Mouse (Mus musculus): ENCODE measurements around the gene Donson.

The Donson gene

DNA sequence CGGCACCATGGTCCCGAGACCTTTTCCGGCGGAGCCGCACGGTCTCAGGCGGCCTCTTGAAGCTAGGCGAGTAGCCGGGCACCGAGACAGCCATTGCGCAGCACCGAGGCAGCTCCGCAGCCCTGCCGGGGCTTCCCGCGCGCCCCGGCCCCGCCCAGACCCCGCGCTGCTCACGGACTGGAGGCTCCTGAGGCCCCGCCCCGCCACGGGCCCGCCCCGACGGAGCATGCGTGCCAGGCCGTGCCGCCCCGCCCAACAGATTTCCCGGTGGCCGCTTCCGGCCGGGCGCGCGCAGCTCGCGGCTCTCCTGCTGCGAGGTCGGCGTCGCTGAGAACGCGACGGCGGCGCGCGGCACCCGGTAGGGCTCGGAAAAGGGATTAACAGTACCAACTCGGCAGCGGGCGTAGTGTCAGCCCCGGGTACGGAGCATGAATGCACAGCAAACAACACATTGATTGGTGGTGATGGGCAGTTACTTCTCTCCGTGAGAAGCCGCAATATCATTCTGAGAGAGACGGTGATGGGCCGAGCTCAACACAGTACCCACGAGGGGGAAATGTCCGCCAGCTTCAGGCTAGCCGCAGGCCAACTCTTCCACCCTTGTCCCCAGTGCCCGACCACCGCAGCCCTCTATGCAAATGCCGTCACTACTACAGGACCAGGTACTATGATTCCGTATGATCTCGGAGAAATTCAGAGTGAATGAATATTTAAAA lies at the start of gene Donson:
TSS of gene Donson (minus strand) at position 152 of the 716 bp plus-strand sequence.
- peak; percentile 98 to 99 for DNase-seq

DNA sequence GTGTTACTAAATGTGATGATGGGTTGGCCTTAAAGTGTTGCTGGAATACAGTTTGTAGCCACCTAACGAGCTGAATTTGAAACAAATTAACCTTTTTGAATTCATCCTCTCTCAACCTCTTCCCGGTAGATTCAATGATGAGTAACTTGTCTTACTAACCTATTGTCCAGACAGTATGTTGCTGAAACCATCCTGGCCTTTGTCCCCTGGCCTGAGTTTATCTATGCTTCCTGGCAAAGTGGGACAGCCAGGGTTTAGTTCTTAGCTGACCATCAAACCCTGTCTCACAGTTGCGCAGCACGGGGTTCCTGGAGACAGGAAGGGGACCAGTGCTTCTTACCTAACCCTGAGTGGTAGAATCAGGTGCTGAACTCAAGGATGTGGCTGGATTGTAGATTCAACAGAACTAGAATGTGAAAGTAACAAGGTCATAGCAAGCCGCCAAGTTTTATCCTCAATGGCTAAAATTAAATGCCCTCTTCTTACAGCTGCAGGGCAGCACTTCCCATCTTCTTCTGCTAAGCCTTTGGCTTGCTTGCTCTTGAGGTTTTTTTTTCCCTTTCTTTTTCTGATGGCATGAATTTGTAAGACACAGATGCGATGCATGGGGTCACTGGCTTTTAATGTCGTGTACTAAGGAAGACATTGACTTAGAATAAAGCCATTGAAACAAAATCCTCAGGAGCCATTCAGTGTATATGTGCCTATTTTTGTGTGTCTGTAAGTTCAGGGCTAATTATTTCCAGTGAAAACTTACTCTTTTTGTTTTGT lies 47.7 kb upstream of the Donson start:
- no peak for DNase-seq

- DNase-seq, result no peak
These were observed 46.2 kb upstream of the Donson start for GRCm38 (mm10) chr16:91734771-91735170.

- DNase-seq, result no peak
These were observed 44.2 kb upstream of the Donson start for GRCm38 (mm10) chr16:91732816-91733215.

GRCm38 (mm10) chr16:91730446-91730845 lies 41.9 kb upstream of the Donson start:
- DNase-seq, result peak in 1 of 2 experiments; percentile 41

DNA sequence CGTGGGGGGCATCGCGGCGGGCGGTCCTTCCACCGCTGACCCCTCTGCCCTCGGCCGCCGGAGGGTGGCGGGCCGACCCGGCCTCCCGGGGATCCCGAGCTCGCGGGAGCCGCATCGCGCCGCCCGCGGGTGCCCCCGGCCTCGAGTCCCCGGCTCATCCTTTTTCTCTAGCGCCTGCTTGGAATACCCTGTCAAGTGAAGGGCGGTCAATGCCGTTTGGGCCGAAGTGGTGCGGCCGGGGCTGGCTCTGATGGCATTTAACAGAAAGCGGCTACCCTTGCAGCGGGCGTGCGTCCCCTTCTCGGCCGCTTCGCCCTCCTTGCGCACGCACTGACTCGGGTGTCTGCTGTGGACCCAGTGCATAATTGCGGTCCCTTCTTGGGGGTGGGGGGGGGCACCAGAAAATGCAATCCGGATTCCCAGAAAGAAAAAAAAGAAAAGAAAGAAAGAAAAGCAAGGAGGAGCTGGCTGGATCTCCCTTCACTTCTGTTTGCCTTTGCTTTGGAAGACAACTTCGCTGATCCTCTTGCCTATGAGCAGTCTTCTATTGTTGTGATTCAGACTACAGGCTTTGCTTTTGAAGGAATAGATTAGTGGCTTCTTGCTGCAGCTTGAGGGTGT lies 41.4 kb upstream of the Donson start:
- DNase-seq, result peak; percentile 77 to 79

DNA sequence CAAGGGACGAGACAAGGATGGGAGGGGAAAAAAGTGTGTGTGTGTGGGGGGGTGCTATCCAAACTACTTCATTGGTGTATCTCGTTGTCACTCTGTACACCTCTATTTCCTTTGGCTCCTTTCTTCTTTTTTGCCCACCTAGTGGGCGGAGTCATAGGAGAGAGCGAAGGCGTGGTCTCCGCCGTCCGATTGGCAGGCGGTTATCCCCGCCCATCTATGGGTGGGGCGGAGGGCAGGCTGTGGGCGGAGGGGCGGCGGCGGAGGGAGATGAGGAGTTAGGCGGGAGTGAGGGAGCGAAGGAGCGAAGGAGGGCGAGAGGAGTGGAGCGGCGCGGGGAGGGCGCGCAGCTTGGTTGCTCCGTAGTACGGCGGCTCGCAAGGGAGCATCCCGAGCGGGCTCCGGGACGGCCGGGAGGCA lies 40.5 kb upstream of the Donson start, which contains the start of gene Itsn1:
TSS of gene Itsn1 (plus strand) at position 216 of the 417 bp plus-strand sequence.
- peak; percentile 99 to 100 for DNase-seq

DNA sequence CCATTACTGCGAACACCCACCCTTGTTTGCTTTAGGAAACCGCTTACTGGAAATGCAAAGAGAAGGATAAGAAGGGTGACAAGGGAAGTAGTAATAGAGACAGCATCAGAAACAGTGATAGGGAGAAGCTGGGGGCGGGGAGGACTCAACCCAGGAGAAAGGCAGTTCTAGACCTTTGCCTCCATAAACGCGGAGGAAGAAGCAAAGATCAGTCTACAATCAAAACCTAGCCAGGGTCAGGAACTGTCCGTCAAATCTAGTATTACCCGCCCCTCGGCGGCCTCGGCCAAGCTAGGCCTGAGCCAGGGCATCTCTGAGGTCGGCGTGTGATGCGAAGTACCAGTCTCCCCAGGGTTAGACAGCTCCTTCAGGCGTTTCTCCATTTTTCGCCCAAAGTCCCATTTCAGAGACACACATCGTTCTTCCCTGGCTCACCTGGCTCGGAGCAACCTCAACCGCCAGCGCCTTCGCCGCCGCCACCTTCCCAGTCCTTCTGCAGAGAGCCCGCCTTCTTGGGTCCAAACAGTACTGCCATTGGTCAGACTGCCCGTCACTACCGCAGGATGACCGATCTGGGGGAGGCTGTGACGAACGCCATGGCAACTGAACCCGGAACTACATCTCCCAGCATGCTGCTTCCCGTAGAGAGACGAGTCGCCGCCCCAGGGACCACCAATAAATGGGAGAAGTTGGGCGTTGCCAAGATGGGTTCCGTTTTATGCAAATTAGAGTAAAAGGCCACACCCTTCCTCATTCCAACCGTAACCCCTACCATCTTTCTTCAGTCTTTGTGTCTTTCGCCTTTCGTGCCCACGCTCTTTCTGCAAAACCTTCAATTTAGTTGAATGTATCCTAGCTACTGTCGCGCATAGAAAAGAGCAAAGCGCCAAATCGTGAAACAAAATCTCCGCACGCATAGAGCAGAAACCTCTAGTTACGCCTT lies 39.8 kb upstream of the Donson start, which contains the start of gene Cryzl1:
TSS of gene Cryzl1 (minus strand) at position 853 of the 943 bp plus-strand sequence.
- peak; percentile 99 for DNase-seq

GRCm38 (mm10) chr16:91727433-91727832 lies 38.9 kb upstream of the Donson start:
- DNase-seq, result no peak

GRCm38 (mm10) chr16:91724247-91724646 lies 35.7 kb upstream of the Donson start:
- DNase-seq, result peak; percentile 69

- no peak for DNase-seq
These were observed 28.8 kb upstream of the Donson start for GRCm38 (mm10) chr16:91717399-91717798.

DNA sequence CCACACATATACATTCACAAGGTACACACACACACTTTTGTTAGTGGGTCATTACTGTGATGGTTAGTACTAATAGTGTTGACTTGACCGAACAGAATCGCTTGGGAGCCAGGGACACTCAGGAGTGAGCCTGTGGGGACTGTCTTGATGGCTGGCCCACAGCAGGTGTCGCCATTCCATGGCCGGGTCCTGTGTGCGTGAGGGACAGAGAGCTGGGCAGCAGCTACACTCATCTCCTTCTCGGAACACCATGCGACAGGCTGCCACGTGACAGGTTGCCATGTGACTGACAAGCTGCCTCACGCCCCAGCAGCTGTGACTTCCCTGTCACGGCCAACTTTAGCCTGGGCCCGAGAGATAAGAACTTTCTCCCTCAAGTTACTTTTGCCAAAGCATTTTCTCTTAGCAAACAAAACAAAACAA lies 28.4 kb upstream of the Donson start:
- peak in 1 of 2 experiments; percentile 27 for DNase-seq

DNA sequence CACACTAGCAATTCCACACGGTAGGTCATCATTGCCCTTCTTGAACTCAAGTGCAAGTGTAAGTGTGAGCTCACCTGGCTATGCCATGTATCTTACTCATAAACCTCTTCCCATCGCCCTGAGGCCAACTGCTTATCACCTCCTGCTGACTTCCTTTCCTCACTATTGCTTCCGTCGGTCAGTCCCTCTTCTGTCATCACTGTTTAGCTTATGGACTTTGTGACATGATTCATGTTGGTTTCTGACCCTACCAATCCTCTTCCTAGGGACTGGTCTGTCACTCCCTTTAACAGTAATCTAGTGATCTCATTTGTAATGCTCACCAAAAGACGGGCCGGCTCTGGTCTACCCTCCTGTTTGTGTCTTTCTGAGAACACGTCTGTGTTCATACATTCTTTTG lies 21.7 kb upstream of the Donson start:
- DNase-seq, result no peak

DNA sequence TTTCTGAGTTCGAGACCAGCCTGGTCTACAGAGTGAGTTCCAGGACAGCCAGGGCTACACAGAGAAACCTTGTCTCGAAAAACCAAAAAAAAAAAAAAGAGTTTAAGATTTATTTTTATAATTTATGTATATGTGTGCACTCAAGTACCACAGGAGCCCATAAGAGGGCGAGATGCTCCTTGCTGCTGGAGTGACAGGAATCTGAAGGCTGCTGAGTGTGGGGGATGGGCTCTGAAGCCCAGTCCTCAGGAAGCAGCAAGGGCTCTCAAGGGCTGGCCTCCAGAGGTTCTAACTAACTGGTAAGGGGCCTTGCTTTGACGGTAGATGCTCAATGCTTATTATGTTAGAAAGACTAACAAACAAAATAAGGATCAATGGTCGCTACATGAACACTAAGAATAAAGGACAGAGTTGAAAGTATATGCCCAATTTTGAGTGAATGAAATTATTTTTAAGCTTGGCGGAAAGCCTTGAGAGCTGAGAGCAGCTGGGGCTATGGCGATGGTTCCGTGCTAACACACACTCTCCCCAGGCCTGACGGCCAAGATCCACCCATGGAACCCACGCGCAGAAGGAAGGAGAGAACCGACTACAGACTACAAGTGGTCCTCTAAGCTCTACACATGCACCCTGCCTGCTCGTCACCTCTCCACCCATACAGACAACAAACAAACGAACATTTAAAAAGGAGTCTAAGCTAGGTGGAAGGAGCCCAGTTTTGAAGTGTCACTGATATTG lies 16.2 kb upstream of the Donson start:
- DNase-seq, result peak; percentile 36 to 39

GRCm38 (mm10) chr16:91702771-91703188 lies 14.2 kb upstream of the Donson start:
- DNase-seq, result no peak

DNA sequence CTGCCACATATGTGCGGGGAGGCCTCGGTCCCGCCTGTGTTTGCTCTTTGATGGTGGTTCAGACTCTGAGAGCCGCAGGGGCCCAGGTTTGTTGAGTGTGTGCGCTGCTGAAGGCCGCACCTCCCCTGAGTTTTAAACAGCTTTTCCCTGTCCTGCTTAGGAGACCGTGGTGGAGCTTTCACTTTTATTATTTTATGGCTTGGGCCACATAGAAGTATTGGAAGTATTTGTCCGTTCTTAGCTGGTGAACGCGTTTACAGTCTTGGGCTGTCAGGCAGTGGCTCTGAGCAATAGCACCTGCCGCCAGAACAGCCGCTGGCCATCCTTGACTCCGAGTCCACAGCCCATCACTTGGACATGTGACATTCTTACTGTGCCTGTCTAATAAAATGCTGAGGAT lies 13.3 kb upstream of the Donson start:
- no peak for DNase-seq

DNA sequence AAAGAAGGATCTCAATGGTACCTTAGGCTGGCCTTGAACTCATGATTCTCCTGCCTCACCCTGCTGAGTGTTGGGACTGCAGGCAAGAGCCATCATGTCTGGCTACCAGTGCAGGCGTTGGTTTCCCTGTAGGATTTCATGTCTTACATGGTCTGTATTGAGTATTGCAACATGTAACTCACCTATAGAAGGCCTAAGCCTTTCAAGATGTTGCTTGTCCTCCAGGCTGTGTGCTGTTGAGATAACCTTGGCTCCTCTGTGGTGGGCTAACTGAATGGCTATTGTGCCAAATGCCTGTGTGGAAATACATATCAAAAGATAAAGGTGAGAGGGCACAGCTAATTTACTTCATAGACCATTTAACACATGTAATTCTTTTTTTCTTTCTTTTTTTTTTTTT lies 10.4 kb upstream of the Donson start:
- DNase-seq, result no peak

GRCm38 (mm10) chr16:91695108-91695755 lies 6.7 kb upstream of the Donson start:
- no peak for DNase-seq

GRCm38 (mm10) chr16:91694455-91695084 lies 6.0 kb upstream of the Donson start:
- DNase-seq, result peak; percentile 92 to 93

DNA sequence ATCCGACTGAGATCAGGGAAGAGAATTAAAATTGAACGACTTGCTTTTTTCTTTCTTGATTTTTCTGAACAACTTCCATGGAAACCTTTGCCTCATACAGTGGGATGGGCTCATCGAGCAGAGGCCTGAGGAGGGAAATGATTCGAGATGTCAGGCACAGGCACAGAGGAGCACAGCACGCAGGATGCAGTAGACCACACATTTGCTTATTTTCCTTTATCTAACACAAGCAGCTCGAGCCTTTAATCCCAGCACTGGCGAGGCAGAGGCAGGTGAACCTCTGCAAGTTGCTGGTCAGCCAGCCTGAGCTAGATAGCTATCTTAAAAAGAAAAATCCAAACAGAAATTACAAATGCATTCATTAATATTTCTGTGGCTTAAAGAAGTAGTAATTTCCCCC lies 1.2 kb upstream of the Donson start:
- peak in 1 of 2 experiments; percentile 11 for DNase-seq
